Mouse (Mus musculus): ENCODE data around the gene Ttc23.

DNA sequence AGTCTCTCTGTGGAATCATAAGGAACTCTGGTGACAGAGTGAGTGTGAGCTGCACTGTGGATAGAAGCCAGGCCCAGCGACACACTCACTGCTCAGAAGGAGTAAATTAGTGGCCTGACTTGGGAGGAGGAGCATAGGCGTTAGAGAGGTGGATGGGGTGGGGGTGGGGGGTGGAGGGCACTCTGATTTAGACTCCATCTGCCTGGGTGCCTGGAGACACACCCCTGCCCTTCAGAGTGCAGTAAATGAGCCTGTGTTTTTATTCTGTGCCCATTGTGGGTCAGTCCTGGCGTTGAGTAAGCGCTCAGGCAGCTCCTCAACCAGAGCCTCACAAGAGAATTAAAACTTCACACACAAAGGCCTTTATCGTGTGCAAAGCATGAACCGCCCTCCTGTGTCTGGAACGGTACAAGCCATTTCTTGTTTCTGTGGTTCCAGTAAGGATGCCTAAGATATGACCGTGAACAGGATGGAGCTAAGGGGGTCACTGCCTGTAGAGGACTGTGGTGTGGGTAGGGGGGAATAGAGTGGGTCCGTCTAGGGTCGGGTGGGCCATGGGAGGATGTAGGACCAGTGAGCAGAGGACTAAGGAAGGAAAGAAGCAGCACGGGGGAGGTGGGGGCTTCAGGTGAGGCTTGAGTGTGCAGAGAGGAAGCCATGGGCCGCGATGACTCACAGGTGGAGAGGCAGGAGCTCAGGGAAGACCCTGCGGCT, 16.9 kb downstream of the Ttc23 start:
- TF ChIP-seq GATA1 (IDR thresholded peaks at IDR 0.05; ENCODE audit: low read length), result no peak
- TF ChIP-seq TAL1 (IDR thresholded peaks at IDR 0.05; ENCODE audit: low read length), result no peak
